ENCODE assay signal across 9 mouse cellular contexts in genomic region chr6:136172172-136172651, GRCm38 (mm10). TPM values are rescaled to one million over a fixed set of nuclear protein-coding genes. Genes with fewer than 3 reads are reported as not detected.
DNase-seq lines count a peak whose midpoint lies in the region; ATAC-seq and TF ChIP-seq lines count a peak whose summit lies in the region.
"Had no signal": no experiment of that assay in that cellular context is flagged by ENCODE, and none has a peak within 500 bp of the region (broad histone marks: within the 10 kb centered on the region; RNA-seq: fewer than 3 reads in every experiment).

No protein-coding gene starts in this region.

- peak overlapping the region; percentile 39; the same call in 1 of the 2 replicates for H3K9ac ChIP-seq in ES-E14 (ENCODE audit: insufficient read depth, low read depth, low read length, poor library complexity, severe bottlenecking)
- peak overlapping the region; percentile 63 for H3K9ac ChIP-seq in forebrain, embryonic 12.5 days
- H3K9ac ChIP-seq in midbrain, embryonic 11.5 days (ENCODE audit: low read length), result peak overlapping the region; percentile 54

- H3K4me3 ChIP-seq in ES-E14 (ENCODE audit: insufficient read depth in 1 of 2, low read depth in 1 of 2, low read length in 2 of 2, poor library complexity in 1 of 2, severe bottlenecking in 1 of 2), result peak overlapping the region; percentile 80 to 83
- peak overlapping the region; percentile 61 for H3K4me3 ChIP-seq in forebrain, embryonic 12.5 days (replicated peaks)
- peak overlapping the region; percentile 52 for H3K4me3 ChIP-seq in midbrain, embryonic 11.5 days (ENCODE audit: low read depth, low read length)

- peaks cover 55% of the 10 kb centered on the region for H3K27me3 ChIP-seq in forebrain, embryonic 12.5 days
- peaks cover 16% of the 10 kb centered on the region for H3K27me3 ChIP-seq in midbrain, embryonic 11.5 days (ENCODE audit: control insufficient read depth, insufficient read depth, low read length)

- DNase-seq in heart, adult 11 months, result peak; percentile 82
- no peak for DNase-seq in heart, adult 9 months (ENCODE audit: low spot score in 2 of 2)
- DNase-seq in ES-E14 (ENCODE audit: low read depth, low spot score), result peak; percentile 16
- peak; percentile 40 for DNase-seq in layer of hippocampus, adult 9-10 months (ENCODE audit: low spot score)
- DNase-seq in midbrain, embryonic 11.5 days (ENCODE audit: low spot score, missing footprints), result peak; percentile 94
- DNase-seq in urinary bladder, adult 18-20 months (ENCODE audit: low spot score in 2 of 2), result no peak
- DNase-seq in gastrocnemius, postnatal 10 days, result no peak

- H3K4me1 ChIP-seq in ES-E14 (ENCODE audit: control insufficient read depth in 2 of 2, insufficient read depth in 2 of 2, low read length in 2 of 2, poor library complexity in 1 of 2), result no peaks in the 10 kb centered on the region; a peak in 1 of 4 replicates
- H3K4me1 ChIP-seq in forebrain, embryonic 12.5 days, result peaks cover 17% of the 10 kb centered on the region
- H3K4me1 ChIP-seq in midbrain, embryonic 11.5 days (ENCODE audit: control insufficient read depth, insufficient read depth, low read length), result peaks cover 6% of the 10 kb centered on the region; the same call in 1 of the 2 replicates

- no peaks in the 10 kb centered on the region for H3K9me3 ChIP-seq in ES-E14 (ENCODE audit: control insufficient read depth, insufficient read depth, low read depth, low read length)
- H3K9me3 ChIP-seq in forebrain, embryonic 12.5 days, result no peaks in the 10 kb centered on the region
- no peaks in the 10 kb centered on the region for H3K9me3 ChIP-seq in midbrain, embryonic 11.5 days (ENCODE audit: control insufficient read depth, low read length)

- WGBS in forebrain, embryonic 12.5 days, result under 1% methylated on average over 33 of the region's 43 CpGs
- 1% methylated on average over 42 of the region's 43 CpGs for WGBS in midbrain, embryonic 11.5 days

- in situ Hi-C loops in ES-E14 (cut with MboI; ENCODE audit: low sequenced_read_pairs in 2 of 2, unreplicated experiment in 2 of 2), result no loop called here

- peak; percentile 77 for ATAC-seq in forebrain, embryonic 12.5 days (ENCODE audit: low FRiP score)
- peak; percentile 71 for ATAC-seq in midbrain, embryonic 11.5 days (ENCODE audit: low FRiP score)

- H3K4me2 ChIP-seq in forebrain, embryonic 12.5 days, result peak overlapping the region; percentile 98
- H3K4me2 ChIP-seq in midbrain, embryonic 11.5 days, result peak overlapping the region; percentile 94

- no peak overlapping the region for H3K27ac ChIP-seq in ES-E14 (ENCODE audit: insufficient read depth, low read depth, low read length, poor library complexity, severe bottlenecking)
- H3K27ac ChIP-seq in forebrain, embryonic 12.5 days, result peak overlapping the region; percentile 65; the same call in 1 of the 2 replicates
- H3K27ac ChIP-seq in midbrain, embryonic 11.5 days (ENCODE audit: low read depth, low read length), result no peak overlapping the region

- H3K36me3 ChIP-seq in ES-E14 (ENCODE audit: control insufficient read depth, insufficient read depth, low read length, poor library complexity, severe bottlenecking), result no peaks in the 10 kb centered on the region
- no peaks in the 10 kb centered on the region for H3K36me3 ChIP-seq in forebrain, embryonic 12.5 days (replicated peaks)
- H3K36me3 ChIP-seq in midbrain, embryonic 11.5 days (ENCODE audit: control insufficient read depth, insufficient read depth, low read length), result no peaks in the 10 kb centered on the region

TF ChIP-seq in ES-E14, 5 proteins besides CTCF, POLR2A, EP300 and RAD21:
- TF ChIP-seq ZC3H11A (IDR thresholded peaks at IDR 0.05; ENCODE audit: borderline replicate concordance, low read depth, low read length) (no peak), HCFC1 (IDR thresholded peaks at IDR 0.05; ENCODE audit: borderline replicate concordance, insufficient read depth, low read length) (no peak), ZNF384 (IDR thresholded peaks at IDR 0.05; ENCODE audit: low read depth, low read length) (no peak), CHD2 (IDR thresholded peaks at IDR 0.05; ENCODE audit: low read depth, low read length) (no peak), MAFK (IDR thresholded peaks at IDR 0.05; ENCODE audit: insufficient read depth, low read depth, low read length) (no peak)

RNA-seq across cellular contexts. Expression of gene Grin2b, which starts 1.1 kb away (rescaled TPM):
- total RNA-seq in ES-E14 (2012; rRNA removed), result 0.32 and 1.2 TPM in 2 replicates
- polyA plus RNA-seq in forebrain, embryonic 12.5 days (2016; fragmentation: Nextera tagmentation; extraction: Ambion mirVana), result 7.3 and 9.5 TPM in 2 replicates
- polyA plus RNA-seq in midbrain, embryonic 11.5 days (2014; fragmentation: Nextera tagmentation; extraction: Ambion mirVana), result 1.2 and 1.8 TPM in 2 replicates
- 1 to 10 TPM in 1 of 2 experiments, under 1 TPM in 1; 0.52 to 1.5 TPM for total RNA-seq in gastrocnemius, postnatal 10 days (2021)
- polyA plus RNA-seq: large intestine, adult 2 months had no signal

Comparison
In these comparisons a context has a peak if more than half of its experiments do, and no peak if none do; other contexts are left out.
1. DNase-seq: peak in heart, adult 11 months (single experiment), ES-E14 (single experiment), layer of hippocampus, adult 9-10 months (single experiment) and midbrain, embryonic 11.5 days (single experiment); none in heart, adult 9 months (0 of 2), urinary bladder, adult 18-20 months (0 of 2) and gastrocnemius, postnatal 10 days (single experiment).
2. Peak in every context shown above with its lines, with median percentiles within 50 percentile points of each other: H3K4me3 ChIP-seq and H3K9ac ChIP-seq.